Mouse (Mus musculus): ENCODE measurements at regions not wholly inside any gene's neighbourhood (a gene's known extent, or its start where the extent isn't known, plus 50 kb on each side); places are given as distances from the start of the nearest gene placed in this dataset.

- no peak for TF ChIP-seq EP300 (optimal IDR thresholded peaks at IDR 0.05)
- TF ChIP-seq CTCF (IDR thresholded peaks at IDR 0.05; ENCODE audit: low read depth) = no peak
Measured at GRCm38 (mm10) chr10:27674379-27674778, 54.8 kb upstream of the Lama2 start.
